Mouse (Mus musculus): Measurements from ENCODE around the gene Gm10645. TPM values are rescaled to one million over a fixed set of nuclear protein-coding genes. Genes with fewer than 3 reads are reported as not detected.
A peak's percentile ranks its signal among the peaks of the same experiment; 100 is the strongest.

Gene Gm10645
- 7.5 and 7.9 TPM in 2 replicates for polyA plus RNA-seq (2016; fragmentation: Nextera tagmentation; extraction: Ambion mirVana)

DNA sequence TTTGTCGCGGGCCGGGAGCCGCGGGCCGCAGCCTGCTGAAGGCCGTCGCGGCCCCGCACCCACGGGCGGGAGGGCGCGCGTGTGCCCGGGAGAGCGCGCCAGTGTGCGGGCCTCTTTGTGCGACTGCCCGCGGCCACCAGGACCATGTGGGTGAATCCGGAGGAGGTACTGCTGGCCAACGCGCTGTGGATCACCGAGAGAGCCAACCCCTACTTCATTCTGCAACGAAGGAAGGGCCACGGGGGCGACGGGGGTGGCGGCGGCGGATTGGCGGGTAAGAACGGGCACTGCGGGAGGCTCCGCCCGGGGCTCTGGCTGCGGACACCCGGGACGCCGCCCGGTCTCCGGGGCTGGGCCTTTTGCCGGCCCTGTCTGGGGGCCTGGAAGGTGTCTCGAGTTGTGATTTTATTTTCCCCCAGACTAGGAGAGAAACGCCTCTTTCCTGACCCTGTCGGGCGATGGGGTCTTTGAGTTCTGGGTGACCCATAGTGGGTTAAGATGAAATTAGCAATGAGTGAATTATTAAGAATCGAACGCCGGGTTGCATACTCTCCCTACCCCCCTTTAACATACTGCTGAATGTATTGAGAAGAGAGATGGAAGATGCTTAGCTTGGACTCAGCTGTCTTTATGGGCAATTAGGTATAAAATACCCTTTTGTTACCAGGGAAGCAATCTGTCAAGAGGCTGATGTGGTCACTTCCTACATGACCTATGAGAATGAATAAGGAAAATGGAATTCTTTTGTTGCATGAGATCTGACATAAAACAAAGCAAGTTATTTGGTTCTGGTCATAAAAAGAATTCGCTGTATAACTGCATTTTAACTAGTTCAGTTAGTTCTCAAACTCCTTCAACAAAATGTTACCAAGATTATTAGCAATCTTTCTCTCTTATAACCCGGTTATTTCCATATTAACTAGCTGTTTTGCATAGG lies at the start of gene Gm10645:
TSS of gene Gm10645 (minus strand) at position 240 of the 937 bp plus-strand sequence.
- Histone ChIP-seq H3K4me3 (peak within 1 kb of the TSS; percentile 82), H3K27ac (peak within 1 kb of the TSS; percentile 96), H3K27me3 (0 out of 2 replicates have a peak, but pooled peaks cover 5% of the 10 kb centered on the region), H3K36me3 (no peaks in the 10 kb centered on the region), H3K9me3 (replicated peaks) (no peaks in the 10 kb centered on the region), H3K4me2 (replicated peaks) (peak within 1 kb of the TSS; percentile 65), H3K9ac (peak within 1 kb of the TSS; percentile 92), H3K4me1 (peaks cover 17% of the 10 kb centered on the region)
- peak; percentile 84 for ATAC-seq (ENCODE audit: low FRiP score)
- WGBS = 2% methylated on average over 54 of the region's 54 CpGs

DNA sequence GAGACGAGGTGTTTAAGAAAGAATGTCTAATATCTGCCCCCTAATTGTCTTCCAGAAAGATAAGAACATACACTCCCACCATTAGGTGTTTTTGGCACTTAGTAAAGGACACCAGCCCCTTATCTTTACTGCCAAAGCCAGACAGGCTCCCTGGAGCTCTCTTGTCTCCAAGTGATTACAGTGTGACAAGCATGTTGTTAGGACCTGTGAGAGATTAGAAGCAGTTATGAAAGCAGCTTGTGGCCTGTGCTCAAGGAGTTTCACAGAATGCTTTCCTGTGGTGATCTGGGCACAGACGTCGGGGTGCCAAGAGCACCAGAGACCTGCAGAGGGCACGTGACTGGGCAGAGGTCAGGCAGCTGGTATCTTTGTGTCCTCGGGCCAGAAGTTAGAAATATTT lies 49.1 kb upstream of the Gm10645 start:
- Histone ChIP-seq H3K4me2 (replicated peaks) (no peak overlapping the region), H3K36me3 (peaks cover 6% of the 10 kb centered on the region; the same call in 1 of the 2 replicates), H3K9me3 (replicated peaks) (no peaks in the 10 kb centered on the region), H3K27me3 (no peaks in the 10 kb centered on the region), H3K27ac (no peak overlapping the region), H3K4me3 (no peak overlapping the region), H3K9ac (no peak overlapping the region), H3K4me1 (0 out of 2 replicates have a peak, but pooled peaks cover 3% of the 10 kb centered on the region)
- 65% methylated on average over 5 of the region's 5 CpGs for WGBS
- ATAC-seq (ENCODE audit: low FRiP score) = no peak

DNA sequence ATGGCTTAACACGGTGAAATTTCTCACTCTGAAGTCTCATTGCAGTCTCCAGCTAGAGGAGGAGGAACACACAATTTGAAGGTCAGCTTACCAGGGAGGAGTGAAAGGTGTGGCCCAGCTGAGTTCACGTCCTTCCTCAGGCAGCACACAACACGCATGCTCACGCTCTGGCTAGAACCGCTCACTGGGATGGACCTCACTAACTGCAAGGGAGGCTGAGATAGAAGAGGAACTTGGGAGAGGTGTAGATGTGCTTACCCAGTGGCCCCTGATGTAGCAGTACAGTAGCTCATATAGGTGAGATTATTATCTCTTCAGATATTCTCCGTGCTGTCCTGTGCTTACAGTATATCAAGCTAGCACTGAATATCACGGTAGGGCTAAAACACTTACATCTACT lies 44.7 kb upstream of the Gm10645 start:
- H3K27ac ChIP-seq = no peak overlapping the region
- H3K9me3 ChIP-seq (replicated peaks) = no peaks in the 10 kb centered on the region
- H3K4me1 ChIP-seq = 0 out of 2 replicates have a peak, but pooled peaks cover 3% of the 10 kb centered on the region
- no peak for ATAC-seq (ENCODE audit: low FRiP score)
- no peak overlapping the region for H3K4me3 ChIP-seq
- WGBS = 96% methylated on average over 7 of the region's 7 CpGs
- no peak overlapping the region for H3K4me2 ChIP-seq (replicated peaks)
- H3K27me3 ChIP-seq = no peaks in the 10 kb centered on the region
- no peak overlapping the region for H3K9ac ChIP-seq
- peaks cover 6% of the 10 kb centered on the region; the same call in 1 of the 2 replicates for H3K36me3 ChIP-seq

DNA sequence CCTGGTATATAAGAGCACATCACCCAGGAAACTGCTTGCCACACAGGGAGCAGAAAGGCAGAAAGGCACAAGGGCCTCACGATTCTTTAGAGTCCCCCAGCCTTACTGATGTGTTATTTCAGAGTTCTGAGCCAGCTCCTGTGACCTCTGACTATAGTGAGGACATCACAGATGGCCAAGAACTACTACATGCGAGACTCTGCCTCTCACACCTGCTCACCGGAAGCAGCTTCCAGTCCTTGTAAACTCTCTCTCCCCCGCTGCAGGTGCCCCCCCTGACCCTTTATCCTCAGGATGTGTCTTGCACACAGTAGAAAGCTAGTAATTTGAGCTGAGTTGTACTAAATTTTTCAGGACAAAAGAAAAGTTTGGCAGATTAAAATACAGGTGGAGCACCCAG lies 43.6 kb upstream of the Gm10645 start:
- H3K27me3 ChIP-seq = no peaks in the 10 kb centered on the region
- H3K36me3 ChIP-seq = peaks cover 6% of the 10 kb centered on the region; the same call in 1 of the 2 replicates
- H3K9ac ChIP-seq = no peak overlapping the region
- H3K4me2 ChIP-seq (replicated peaks) = no peak overlapping the region
- H3K4me3 ChIP-seq = no peak overlapping the region
- H3K9me3 ChIP-seq (replicated peaks) = no peaks in the 10 kb centered on the region
- WGBS = 72% methylated on average over 4 of the region's 4 CpGs
- ATAC-seq (ENCODE audit: low FRiP score) = no peak
- no peaks in the 10 kb centered on the region for H3K4me1 ChIP-seq
- H3K27ac ChIP-seq = no peak overlapping the region

DNA sequence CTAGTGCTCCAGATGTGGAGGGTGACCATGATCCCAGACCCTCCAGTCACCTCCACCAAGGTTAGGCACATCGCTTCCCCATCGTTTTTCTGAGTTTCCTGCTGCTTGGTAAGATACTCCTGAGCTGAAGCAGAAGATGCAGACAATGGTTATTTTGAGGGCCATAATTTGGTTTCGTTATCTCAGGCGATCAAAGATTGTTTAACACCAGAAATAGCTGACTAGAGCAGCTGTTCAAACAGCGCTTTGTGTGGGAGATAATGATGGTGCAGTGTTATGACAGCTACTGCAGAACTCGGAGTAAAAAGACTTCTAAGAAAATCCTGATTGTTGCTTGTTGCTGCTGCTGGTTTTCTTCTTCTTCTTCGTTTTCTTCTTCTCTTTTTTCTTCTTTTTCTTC lies 39.9 kb upstream of the Gm10645 start:
- ATAC-seq (ENCODE audit: low FRiP score) = no peak
- Histone ChIP-seq H3K4me3 (no peak overlapping the region), H3K4me2 (replicated peaks) (no peak overlapping the region), H3K27ac (no peak overlapping the region), H3K9ac (no peak overlapping the region), H3K27me3 (no peaks in the 10 kb centered on the region), H3K36me3 (no peaks in the 10 kb centered on the region), H3K4me1 (no peaks in the 10 kb centered on the region), H3K9me3 (replicated peaks) (no peaks in the 10 kb centered on the region)
- WGBS = 81% methylated on average over 7 of the region's 7 CpGs

DNA sequence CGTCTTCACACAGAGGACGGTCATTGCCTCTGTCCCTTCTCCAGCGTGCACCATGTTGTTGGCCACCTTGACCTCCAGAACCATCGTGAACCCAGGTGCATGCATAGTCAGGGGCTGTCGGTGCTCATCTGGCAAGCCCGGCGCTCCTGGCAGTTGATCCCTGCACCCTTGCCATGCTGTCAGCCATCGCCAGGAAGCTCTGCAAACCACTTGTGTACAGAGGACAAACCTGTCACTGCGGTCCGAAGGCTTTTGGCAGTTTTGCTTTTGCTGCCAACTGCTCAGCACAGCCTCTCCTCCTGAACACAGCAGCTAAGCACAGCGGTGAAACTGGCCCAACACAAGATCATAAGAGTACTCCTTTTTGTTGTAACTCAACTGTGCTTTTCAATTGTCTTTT lies 37.0 kb upstream of the Gm10645 start:
- WGBS = 90% methylated on average over 11 of the region's 11 CpGs
- Histone ChIP-seq H3K4me2 (replicated peaks) (no peak overlapping the region), H3K27ac (no peak overlapping the region), H3K9ac (no peak overlapping the region), H3K36me3 (no peaks in the 10 kb centered on the region), H3K4me3 (no peak overlapping the region), H3K4me1 (peaks cover 9% of the 10 kb centered on the region; the same call in 1 of the 2 replicates), H3K27me3 (no peaks in the 10 kb centered on the region), H3K9me3 (replicated peaks) (no peaks in the 10 kb centered on the region)
- ATAC-seq (ENCODE audit: low FRiP score) = no peak

DNA sequence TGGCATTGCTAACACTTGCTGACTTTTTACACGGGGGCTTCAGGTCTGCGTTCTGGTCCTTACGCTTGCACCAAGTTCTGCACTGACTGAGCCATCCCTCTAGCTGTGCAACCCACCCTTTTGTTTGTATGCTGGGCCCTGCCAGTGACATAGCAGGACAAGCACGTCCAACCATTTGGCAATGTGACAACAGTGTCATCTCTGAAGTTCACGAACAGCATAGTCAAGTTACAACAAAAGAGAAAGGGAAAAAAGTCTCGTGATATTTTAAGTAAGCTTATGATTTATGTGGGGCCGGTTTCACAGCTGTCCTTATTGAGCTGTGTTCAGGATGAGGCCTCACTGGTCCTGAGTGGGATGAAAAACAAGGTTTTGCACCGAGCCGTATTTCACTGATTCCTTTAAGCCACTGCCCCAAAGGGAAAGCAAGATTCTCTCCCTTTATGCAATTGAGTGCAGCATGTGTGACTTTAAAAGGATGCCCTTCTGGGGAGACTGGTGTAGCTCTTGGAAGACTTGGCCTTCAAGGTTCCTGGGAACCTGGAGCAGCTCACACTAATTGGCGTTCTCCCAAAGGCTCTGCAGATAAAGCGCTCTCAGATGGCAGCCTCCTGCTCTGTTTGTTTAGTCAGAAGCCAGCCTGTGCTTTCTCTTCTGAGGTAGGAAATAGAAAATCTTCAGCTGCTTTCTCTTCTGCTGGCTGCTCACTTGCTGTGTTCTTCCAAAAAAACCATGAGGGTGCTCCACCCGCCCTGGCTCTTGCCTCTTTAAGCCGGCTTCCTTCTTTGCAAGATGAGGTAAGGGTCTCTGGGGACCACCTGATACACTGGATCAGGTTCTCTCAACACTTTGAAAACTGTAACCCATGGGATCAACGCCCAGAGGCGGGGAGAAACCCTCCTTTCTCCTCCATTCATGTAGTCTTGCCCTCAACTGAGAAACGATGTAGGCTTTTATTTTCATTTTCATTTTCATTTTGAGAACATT lies 34.5 kb upstream of the Gm10645 start:
- no peaks in the 10 kb centered on the region for H3K27me3 ChIP-seq
- H3K4me1 ChIP-seq = peaks cover 18% of the 10 kb centered on the region; the same call in 1 of the 2 replicates
- H3K4me3 ChIP-seq = no peak overlapping the region
- no peak overlapping the region for H3K9ac ChIP-seq
- 80% methylated on average over 16 of the region's 16 CpGs for WGBS
- ATAC-seq (ENCODE audit: low FRiP score) = no peak
- H3K27ac ChIP-seq = peak overlapping the region; percentile 52
- no peak overlapping the region for H3K4me2 ChIP-seq (replicated peaks)
- no peaks in the 10 kb centered on the region for H3K9me3 ChIP-seq (replicated peaks)
- no peaks in the 10 kb centered on the region for H3K36me3 ChIP-seq

DNA sequence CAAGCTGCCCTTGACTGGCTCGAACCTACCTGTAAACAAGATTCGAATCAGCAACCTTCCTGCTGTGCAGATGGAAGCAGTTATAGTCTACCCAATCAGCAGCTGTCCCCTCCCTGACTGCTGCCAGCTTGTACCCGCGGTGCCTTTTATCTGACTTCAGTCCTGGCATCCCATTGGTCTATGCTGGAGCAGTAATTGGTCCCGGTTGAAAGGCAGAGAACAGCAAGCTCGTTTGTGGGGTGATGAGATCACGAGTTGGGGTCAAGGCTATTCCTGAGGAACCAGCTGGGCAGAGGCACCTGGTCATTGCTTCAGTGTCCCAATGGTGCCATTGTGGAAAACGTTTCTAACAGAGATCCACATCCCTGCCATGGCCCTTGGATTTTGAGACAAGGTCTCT lies 33.7 kb upstream of the Gm10645 start:
- H3K9ac ChIP-seq = no peak overlapping the region
- H3K27me3 ChIP-seq = no peaks in the 10 kb centered on the region
- WGBS = 65% methylated on average over 8 of the region's 8 CpGs
- H3K4me2 ChIP-seq (replicated peaks) = no peak overlapping the region
- ATAC-seq (ENCODE audit: low FRiP score) = no peak
- H3K4me3 ChIP-seq = no peak overlapping the region
- H3K36me3 ChIP-seq = no peaks in the 10 kb centered on the region
- H3K27ac ChIP-seq = peak overlapping the region; percentile 52; the same call in 1 of the 2 replicates
- no peaks in the 10 kb centered on the region for H3K9me3 ChIP-seq (replicated peaks)
- H3K4me1 ChIP-seq = peaks cover 19% of the 10 kb centered on the region; the same call in 1 of the 2 replicates

DNA sequence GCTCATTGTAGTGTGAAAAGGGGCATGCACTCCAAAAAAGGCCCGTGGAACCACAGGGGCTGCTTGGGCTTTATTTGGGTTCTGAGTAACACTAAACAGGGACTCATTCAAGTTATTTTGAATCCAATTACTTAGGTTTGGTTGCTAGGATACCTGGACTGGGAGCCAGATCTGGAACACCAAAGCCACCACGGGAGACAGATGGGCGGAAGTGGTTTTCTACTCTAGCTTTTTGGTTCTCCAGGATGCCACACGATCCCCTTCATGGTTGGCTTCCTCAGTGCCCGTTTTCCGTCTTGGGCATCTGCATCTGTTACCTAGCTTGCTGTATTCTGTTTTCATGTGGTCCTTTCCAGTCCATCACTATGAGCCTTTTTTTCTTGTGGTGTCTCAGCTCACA lies 30.1 kb upstream of the Gm10645 start:
- no peaks in the 10 kb centered on the region for H3K36me3 ChIP-seq
- no peaks in the 10 kb centered on the region for H3K27me3 ChIP-seq
- no peak overlapping the region; the same call in 1 of the 2 replicates for H3K27ac ChIP-seq
- no peak for ATAC-seq (ENCODE audit: low FRiP score)
- H3K9ac ChIP-seq = no peak overlapping the region
- WGBS = 74% methylated on average over 6 of the region's 6 CpGs
- H3K4me3 ChIP-seq = no peak overlapping the region
- H3K4me1 ChIP-seq = peaks cover 19% of the 10 kb centered on the region; the same call in 1 of the 2 replicates
- no peak overlapping the region for H3K4me2 ChIP-seq (replicated peaks)
- no peaks in the 10 kb centered on the region for H3K9me3 ChIP-seq (replicated peaks)

DNA sequence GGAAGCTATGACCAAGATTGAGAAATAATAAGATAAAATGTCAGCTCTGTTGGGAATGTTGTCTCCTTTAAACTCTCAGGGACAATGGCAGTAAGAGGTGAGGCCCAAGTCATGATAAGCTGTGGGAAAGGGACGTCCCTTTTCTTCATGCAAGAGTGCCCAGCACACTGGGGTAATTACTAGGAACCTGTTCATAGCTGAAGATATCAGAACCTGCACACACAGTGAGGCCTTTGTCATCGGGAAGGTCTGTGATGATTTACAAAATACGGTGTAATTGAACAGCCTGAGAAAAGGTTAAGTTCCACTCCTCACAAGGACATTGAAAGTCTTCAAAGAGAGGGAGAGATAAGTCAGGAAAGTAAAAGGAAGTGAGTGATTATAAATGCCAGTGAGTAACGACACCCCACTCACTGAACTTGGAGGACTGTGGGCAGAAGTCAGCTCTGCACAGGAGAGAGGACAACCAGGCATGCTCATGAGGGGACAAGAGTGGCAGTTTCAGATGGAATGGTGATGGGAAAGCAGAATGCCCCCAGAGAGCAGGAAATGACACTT lies 23.6 kb upstream of the Gm10645 start:
- no peaks in the 10 kb centered on the region for H3K4me1 ChIP-seq
- H3K27ac ChIP-seq = no peak overlapping the region
- H3K4me2 ChIP-seq (replicated peaks) = no peak overlapping the region
- ATAC-seq (ENCODE audit: low FRiP score) = no peak
- no peaks in the 10 kb centered on the region for H3K27me3 ChIP-seq
- no peaks in the 10 kb centered on the region for H3K36me3 ChIP-seq
- H3K9ac ChIP-seq = no peak overlapping the region
- no peaks in the 10 kb centered on the region for H3K9me3 ChIP-seq (replicated peaks)
- WGBS = 81% methylated on average over 4 of the region's 4 CpGs
- H3K4me3 ChIP-seq = no peak overlapping the region

DNA sequence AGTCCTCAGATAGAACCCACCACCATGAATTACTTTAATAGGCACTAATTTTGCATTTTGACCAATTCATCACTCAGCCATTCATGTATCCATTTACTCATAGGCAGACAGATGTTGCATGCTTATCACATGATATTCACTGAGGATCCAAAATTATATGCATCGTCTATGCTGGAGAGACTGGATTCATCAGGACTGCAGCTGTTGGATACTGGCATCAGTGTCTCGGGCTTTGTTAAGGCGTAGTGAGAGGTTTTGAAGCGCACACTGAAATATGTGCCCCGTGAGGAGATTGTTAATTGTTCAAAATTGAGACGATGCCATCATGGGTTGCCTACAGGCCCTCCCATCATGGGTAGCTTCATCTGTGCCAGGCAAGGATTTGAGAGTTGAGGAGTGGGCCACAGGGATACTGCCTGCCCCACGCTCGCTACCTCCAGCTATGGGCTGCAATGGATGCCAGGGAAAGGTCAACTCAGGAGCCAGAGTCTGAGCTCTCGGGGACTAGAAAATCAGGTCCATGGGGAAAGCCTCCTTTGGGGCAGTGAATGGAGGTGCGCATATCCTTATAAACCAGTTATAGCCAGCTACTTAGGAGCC lies 21.5 kb upstream of the Gm10645 start:
- peak; percentile 35; the same call in 1 of the 2 replicates for ATAC-seq (ENCODE audit: low FRiP score)
- no peak overlapping the region for H3K27ac ChIP-seq

More for the DNA sequence above, 21.5 kb upstream of the Gm10645 start:
- no peaks in the 10 kb centered on the region for H3K27me3 ChIP-seq
- 84% methylated on average over 10 of the region's 10 CpGs for WGBS
- H3K9ac ChIP-seq = no peak overlapping the region
- H3K36me3 ChIP-seq = no peaks in the 10 kb centered on the region
- no peak overlapping the region for H3K4me3 ChIP-seq
- H3K4me2 ChIP-seq (replicated peaks) = no peak overlapping the region
- no peaks in the 10 kb centered on the region for H3K9me3 ChIP-seq (replicated peaks)
- H3K4me1 ChIP-seq = peaks cover 7% of the 10 kb centered on the region
